Mouse (Mus musculus): Measurements from ENCODE around the gene Wdr77. TPM values are rescaled to one million over a fixed set of nuclear protein-coding genes. Genes with fewer than 3 reads are reported as not detected.
"Not testable (repeated sequence)": the region's sequence is repeated elsewhere in the genome, so short reads cannot be mapped to it uniquely, and the experiment has no call there.

The Wdr77 gene
- 168 and 193 TPM in 2 replicates for polyA plus RNA-seq (2016; fragmentation: Nextera tagmentation; extraction: Ambion mirVana)

- Histone ChIP-seq H3K27ac (peak within 1 kb of the TSS; percentile 94), H3K4me3 (peak within 1 kb of the TSS; percentile 94), H3K9me3 (replicated peaks) (no peaks in the 10 kb centered on the region), H3K36me3 (peaks cover 73% of the 10 kb centered on the region), H3K27me3 (ENCODE audit: low read depth, poor library complexity, severe bottlenecking) (no peaks in the 10 kb centered on the region), H3K4me1 (peaks cover 16% of the 10 kb centered on the region)
- WGBS, result under 1% methylated on average over 52 of the region's 52 CpGs
- DNase-seq (ENCODE audit: low spot score), result peak; percentile 98
Observed at GRCm38 (mm10) chr3:105958974-105959580, at the start of gene Wdr77. Gene Wdr77 (plus strand): TSS chr3:105959369.

GRCm38 (mm10) chr3:105910519-105911190, 48.5 kb upstream of the Wdr77 start:
- 86% methylated on average over 11 of the region's 11 CpGs for WGBS
- H3K27ac ChIP-seq, result no peak overlapping the region
- no peaks in the 10 kb centered on the region for H3K9me3 ChIP-seq (replicated peaks)
- H3K4me1 ChIP-seq, result no peaks in the 10 kb centered on the region
- DNase-seq (ENCODE audit: low spot score), result no peak
- no peaks in the 10 kb centered on the region for H3K27me3 ChIP-seq (ENCODE audit: low read depth, poor library complexity, severe bottlenecking)
- no peaks in the 10 kb centered on the region for H3K36me3 ChIP-seq
- H3K4me3 ChIP-seq, result no peak overlapping the region

GRCm38 (mm10) chr3:105912097-105912880, 46.9 kb upstream of the Wdr77 start:
- WGBS, result 76% methylated on average over 9 of the region's 9 CpGs
- no peak for DNase-seq (ENCODE audit: low spot score)
- no peaks in the 10 kb centered on the region for H3K4me1 ChIP-seq
- no peaks in the 10 kb centered on the region for H3K9me3 ChIP-seq (replicated peaks)
- H3K27me3 ChIP-seq (ENCODE audit: low read depth, poor library complexity, severe bottlenecking), result no peaks in the 10 kb centered on the region
- no peak overlapping the region for H3K27ac ChIP-seq
- no peak overlapping the region for H3K4me3 ChIP-seq
- H3K36me3 ChIP-seq, result no peaks in the 10 kb centered on the region

DNA sequence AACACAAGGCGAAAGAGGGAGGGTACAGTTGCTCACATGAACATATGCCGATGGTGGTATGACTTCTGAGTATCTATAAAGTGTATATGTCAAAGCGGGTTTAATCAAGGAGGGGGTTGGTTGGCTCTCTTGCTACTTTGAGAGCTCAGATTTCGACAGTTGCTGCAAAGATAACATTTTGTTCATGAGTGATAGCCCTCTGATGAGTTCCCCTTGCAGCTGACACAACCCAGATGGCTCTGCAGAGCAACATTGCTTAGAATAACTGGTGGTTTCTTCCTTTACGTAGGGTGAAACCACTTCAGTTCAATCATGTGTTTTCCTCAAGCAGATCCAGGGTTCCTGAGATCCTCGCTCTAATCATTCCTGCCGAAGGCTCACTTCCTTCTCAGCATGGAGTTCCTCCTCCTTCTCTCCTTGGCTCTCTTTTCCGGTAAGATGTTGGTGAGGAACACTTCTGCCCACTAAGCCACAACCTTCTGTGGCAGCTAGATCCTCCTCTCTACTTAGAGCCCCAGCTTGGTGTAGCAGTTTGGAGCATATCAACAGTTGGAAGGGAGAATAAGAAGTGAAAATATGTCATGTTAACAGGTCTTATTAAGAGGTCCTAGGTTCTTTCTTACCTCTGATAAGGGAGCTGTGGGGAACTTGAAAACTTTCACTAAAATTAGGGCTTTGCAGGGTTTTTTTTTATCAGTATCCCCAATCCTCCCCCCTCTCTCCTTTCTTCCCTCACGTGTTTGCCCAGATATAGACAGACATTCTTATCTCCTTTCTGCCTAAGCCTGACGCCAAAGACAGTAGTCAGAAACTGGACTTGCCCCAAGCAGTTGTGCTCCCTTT, 45.1 kb upstream of the Wdr77 start:
- Histone ChIP-seq H3K4me3 (no peak overlapping the region), H3K4me1 (0 out of 2 replicates have a peak, but pooled peaks cover 3% of the 10 kb centered on the region), H3K27me3 (ENCODE audit: low read depth, poor library complexity, severe bottlenecking) (no peaks in the 10 kb centered on the region), H3K36me3 (no peaks in the 10 kb centered on the region), H3K9me3 (replicated peaks) (no peaks in the 10 kb centered on the region), H3K27ac (no peak overlapping the region)
- 60% methylated on average over 10 of the region's 10 CpGs for WGBS
- no peak for DNase-seq (ENCODE audit: low spot score)

GRCm38 (mm10) chr3:105915281-105915680, 43.9 kb upstream of the Wdr77 start:
- Histone ChIP-seq H3K9me3 (replicated peaks) (no peaks in the 10 kb centered on the region), H3K27me3 (ENCODE audit: low read depth, poor library complexity, severe bottlenecking) (no peaks in the 10 kb centered on the region), H3K36me3 (no peaks in the 10 kb centered on the region), H3K27ac (no peak overlapping the region), H3K4me3 (no peak overlapping the region), H3K4me1 (0 out of 2 replicates have a peak, but pooled peaks cover 3% of the 10 kb centered on the region)
- no peak for DNase-seq (ENCODE audit: low spot score)
- 59% methylated on average over 1 of the region's 1 CpGs for WGBS

DNA sequence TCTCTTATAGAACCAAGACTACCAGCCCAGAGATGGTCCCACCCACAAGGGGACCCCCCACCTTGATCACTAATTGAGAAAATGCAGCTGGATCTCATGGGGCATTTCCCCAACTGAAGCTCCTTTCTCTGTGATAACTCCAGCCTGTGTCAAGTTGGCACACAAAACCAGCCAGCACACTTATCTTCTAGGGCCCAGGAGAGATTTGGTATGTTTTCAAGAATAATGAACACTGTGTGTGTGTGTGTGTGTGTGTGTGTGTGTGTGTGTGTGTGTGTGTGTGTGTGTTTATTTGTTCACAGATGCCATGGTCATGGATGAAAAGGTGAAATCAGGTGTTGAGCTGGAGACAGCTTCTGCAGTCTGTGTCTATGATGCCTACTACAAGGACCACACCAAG, 42.7 kb upstream of the Wdr77 start:
- H3K27me3 ChIP-seq (ENCODE audit: low read depth, poor library complexity, severe bottlenecking); H3K4me3 ChIP-seq; H3K9me3 ChIP-seq (replicated peaks); H3K4me1 ChIP-seq; H3K36me3 ChIP-seq; H3K27ac ChIP-seq; DNase-seq (ENCODE audit: low spot score): not testable (repeated sequence)

- Histone ChIP-seq H3K4me3 (no peak overlapping the region), H3K27me3 (ENCODE audit: low read depth, poor library complexity, severe bottlenecking) (no peaks in the 10 kb centered on the region), H3K36me3 (no peaks in the 10 kb centered on the region), H3K4me1 (0 out of 2 replicates have a peak, but pooled peaks cover 3% of the 10 kb centered on the region), H3K27ac (no peak overlapping the region), H3K9me3 (replicated peaks) (no peaks in the 10 kb centered on the region)
- 74% methylated on average over 10 of the region's 10 CpGs for WGBS
- no peak for DNase-seq (ENCODE audit: low spot score)
Observed at GRCm38 (mm10) chr3:105917656-105918354, 41.4 kb upstream of the Wdr77 start.

DNA sequence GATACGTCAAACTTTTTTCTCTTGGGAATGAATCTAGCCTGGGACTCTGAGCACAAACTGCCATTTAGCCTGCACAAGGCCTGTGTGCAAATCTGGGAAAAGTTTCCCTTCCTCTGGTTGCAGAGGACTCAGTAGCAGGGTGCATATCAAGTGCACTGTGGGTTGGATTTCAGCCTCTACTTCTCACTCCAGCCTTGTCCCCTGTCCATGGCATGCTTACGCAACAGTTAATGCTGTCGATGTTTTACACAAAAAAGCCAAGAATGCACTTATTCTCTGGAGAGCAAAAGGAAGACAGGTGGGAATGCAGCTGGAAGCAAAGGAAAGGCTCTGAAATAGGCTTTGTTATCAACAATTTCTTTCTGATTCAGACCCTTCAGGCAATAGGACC, 40.8 kb upstream of the Wdr77 start:
- DNase-seq (ENCODE audit: low spot score), result no peak
- WGBS, result 88% methylated on average over 3 of the region's 3 CpGs

GRCm38 (mm10) chr3:105920743-105921142, 38.4 kb upstream of the Wdr77 start:
- H3K27ac ChIP-seq; H3K36me3 ChIP-seq; DNase-seq (ENCODE audit: low spot score); H3K4me3 ChIP-seq; H3K9me3 ChIP-seq (replicated peaks); H3K4me1 ChIP-seq; H3K27me3 ChIP-seq (ENCODE audit: low read depth, poor library complexity, severe bottlenecking): not testable (repeated sequence)

More for the DNA sequence above, 40.8 kb upstream of the Wdr77 start:
- Histone ChIP-seq H3K9me3 (replicated peaks) (no peaks in the 10 kb centered on the region), H3K27me3 (ENCODE audit: low read depth, poor library complexity, severe bottlenecking) (no peaks in the 10 kb centered on the region), H3K36me3 (no peaks in the 10 kb centered on the region), H3K4me3 (no peak overlapping the region), H3K4me1 (0 out of 2 replicates have a peak, but pooled peaks cover 3% of the 10 kb centered on the region), H3K27ac (no peak overlapping the region)

DNA sequence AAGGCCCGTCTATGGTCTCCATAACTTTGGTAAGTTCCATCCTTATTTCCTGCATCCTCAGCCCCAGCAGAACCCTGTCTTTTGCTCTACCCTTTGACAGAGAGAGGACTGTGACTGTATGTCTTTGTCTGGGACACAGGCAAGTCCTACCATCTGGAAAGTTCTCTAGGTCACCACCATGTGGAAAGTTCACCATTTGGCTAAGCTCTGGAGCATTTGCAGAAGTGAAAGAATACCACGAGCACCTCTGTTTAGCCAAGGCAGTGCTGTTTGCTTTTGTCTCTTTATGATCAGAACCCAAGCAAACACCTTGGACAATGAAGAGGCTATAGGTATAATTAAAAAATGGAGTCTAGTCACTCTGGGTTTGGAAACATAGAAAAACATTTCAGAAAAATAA, 37.2 kb upstream of the Wdr77 start:
- H3K36me3 ChIP-seq, result no peaks in the 10 kb centered on the region
- H3K9me3 ChIP-seq (replicated peaks), result no peaks in the 10 kb centered on the region
- H3K27ac ChIP-seq, result no peak overlapping the region
- no peaks in the 10 kb centered on the region for H3K27me3 ChIP-seq (ENCODE audit: low read depth, poor library complexity, severe bottlenecking)
- H3K4me1 ChIP-seq, result 0 out of 2 replicates have a peak, but pooled peaks cover 3% of the 10 kb centered on the region
- 76% methylated on average over 2 of the region's 2 CpGs for WGBS
- no peak overlapping the region for H3K4me3 ChIP-seq
- no peak for DNase-seq (ENCODE audit: low spot score)

DNA sequence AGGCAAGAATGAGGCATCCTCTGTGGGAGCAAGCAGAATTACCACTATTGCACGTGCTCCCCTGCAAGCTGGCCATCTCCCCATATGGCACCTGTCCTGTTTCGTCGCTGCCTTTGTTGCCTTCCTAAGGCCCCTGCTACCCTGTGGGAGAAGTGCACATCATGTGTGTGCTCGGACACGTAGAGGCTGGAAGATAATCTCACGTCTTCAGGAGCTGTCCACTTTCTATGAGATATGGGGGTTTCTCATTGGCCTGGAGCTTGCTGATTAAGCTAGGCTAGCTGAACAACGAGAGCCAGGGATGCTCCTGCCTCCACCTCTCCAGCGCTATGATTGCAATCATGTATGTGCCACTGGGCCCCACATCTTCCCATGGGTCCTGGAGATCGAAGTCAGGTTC, 34.6 kb upstream of the Wdr77 start:
- H3K27me3 ChIP-seq (ENCODE audit: low read depth, poor library complexity, severe bottlenecking), result no peaks in the 10 kb centered on the region
- no peaks in the 10 kb centered on the region for H3K9me3 ChIP-seq (replicated peaks)
- H3K27ac ChIP-seq, result no peak overlapping the region
- no peak overlapping the region for H3K4me3 ChIP-seq
- DNase-seq (ENCODE audit: low spot score), result no peak
- WGBS, result 92% methylated on average over 9 of the region's 9 CpGs
- no peaks in the 10 kb centered on the region for H3K4me1 ChIP-seq
- H3K36me3 ChIP-seq, result no peaks in the 10 kb centered on the region

DNA sequence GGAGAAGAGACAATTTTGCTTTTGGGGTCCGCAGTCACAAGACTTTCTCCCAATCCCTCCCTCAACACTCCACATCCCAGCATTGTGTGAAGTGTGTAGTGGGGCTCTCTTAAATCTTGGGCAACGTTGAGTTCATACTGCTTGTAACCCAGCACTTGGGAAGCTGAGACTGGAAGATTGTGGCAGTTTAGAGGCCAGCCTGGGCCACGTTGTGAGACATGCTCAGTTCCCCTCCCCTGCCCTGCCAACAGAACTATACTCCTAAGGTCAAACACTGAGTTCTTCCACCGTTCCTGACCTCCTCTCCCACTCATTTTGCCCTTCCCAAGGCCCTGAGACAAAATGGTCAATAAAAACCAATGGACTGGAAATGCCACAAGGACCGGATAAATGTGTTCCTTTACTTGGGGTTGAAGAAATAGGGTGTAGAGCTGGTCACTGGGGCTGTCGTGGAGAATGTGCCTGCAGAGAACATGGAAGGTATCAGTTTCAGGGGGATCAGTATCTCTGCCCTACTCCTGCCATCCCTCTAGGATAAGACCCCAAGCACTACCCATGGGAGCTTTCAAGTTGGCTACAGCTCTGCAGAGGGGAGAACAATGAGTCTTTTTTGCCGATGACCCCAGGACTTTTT, 31.5 kb upstream of the Wdr77 start:
- Histone ChIP-seq H3K4me3 (no peak overlapping the region), H3K9me3 (replicated peaks) (no peaks in the 10 kb centered on the region), H3K27ac (no peak overlapping the region), H3K36me3 (no peaks in the 10 kb centered on the region), H3K27me3 (ENCODE audit: low read depth, poor library complexity, severe bottlenecking) (no peaks in the 10 kb centered on the region), H3K4me1 (no peaks in the 10 kb centered on the region)
- no peak for DNase-seq (ENCODE audit: low spot score)
- 83% methylated on average over 7 of the region's 7 CpGs for WGBS
